Mouse (Mus musculus): Measurements from ENCODE around the gene S100a10. TPM values are rescaled to one million over a fixed set of nuclear protein-coding genes. Genes with fewer than 3 reads are reported as not detected.
A peak's percentile ranks its signal among the peaks of the same experiment; 100 is the strongest.
"Not testable (repeated sequence)": the region's sequence is repeated elsewhere in the genome, so short reads cannot be mapped to it uniquely, and the experiment has no call there.

S100a10 gene
- polyA plus RNA-seq, 1 experiment from 2014 or later, result 266 TPM

GRCm38 (mm10) chr3:93580039-93580403 lies 25.1 kb downstream of the S100a10 start:
- Histone ChIP-seq H3K4me3 (ENCODE audit: inconsistent target) (no peak overlapping the region), H3K36me3 (ENCODE audit: inconsistent target) (no peaks in the 10 kb centered on the region), H3K27ac (no peak overlapping the region), H3K79me2 (ENCODE audit: inconsistent target) (no peaks in the 10 kb centered on the region)
- WGBS (ENCODE audit: missing documents), result 87% methylated on average over 2 of the region's 2 CpGs

- no peak overlapping the region for H3K27ac ChIP-seq
- WGBS (ENCODE audit: missing documents), result 83% methylated on average over 2 of the region's 2 CpGs
- no peak overlapping the region for H3K4me3 ChIP-seq (ENCODE audit: inconsistent target)
- H3K79me2 ChIP-seq (ENCODE audit: inconsistent target), result no peaks in the 10 kb centered on the region
- H3K36me3 ChIP-seq (ENCODE audit: inconsistent target), result no peaks in the 10 kb centered on the region
These were observed 26.1 kb downstream of the S100a10 start for GRCm38 (mm10) chr3:93580946-93581345.

GRCm38 (mm10) chr3:93581687-93582086 lies 26.8 kb downstream of the S100a10 start:
- 90% methylated on average over 4 of the region's 4 CpGs for WGBS (ENCODE audit: missing documents)
- H3K27ac ChIP-seq, result no peak overlapping the region

GRCm38 (mm10) chr3:93583056-93583455 lies 28.2 kb downstream of the S100a10 start:
- H3K79me2 ChIP-seq (ENCODE audit: inconsistent target), result no peaks in the 10 kb centered on the region
- no peaks in the 10 kb centered on the region for H3K36me3 ChIP-seq (ENCODE audit: inconsistent target)
- H3K4me3 ChIP-seq (ENCODE audit: inconsistent target), result no peak overlapping the region
- H3K27ac ChIP-seq, result no peak overlapping the region
- WGBS (ENCODE audit: missing documents), result 91% methylated on average over 2 of the region's 2 CpGs

More at GRCm38 (mm10) chr3:93581687-93582086, 26.8 kb downstream of the S100a10 start:
- Histone ChIP-seq H3K36me3 (ENCODE audit: inconsistent target) (no peaks in the 10 kb centered on the region), H3K4me3 (ENCODE audit: inconsistent target) (no peak overlapping the region), H3K79me2 (ENCODE audit: inconsistent target) (no peaks in the 10 kb centered on the region)

GRCm38 (mm10) chr3:93589629-93590028 lies 34.7 kb downstream of the S100a10 start:
- Histone ChIP-seq H3K27ac (no peak overlapping the region), H3K36me3 (ENCODE audit: inconsistent target) (no peaks in the 10 kb centered on the region), H3K79me2 (ENCODE audit: inconsistent target) (no peaks in the 10 kb centered on the region), H3K4me3 (ENCODE audit: inconsistent target) (no peak overlapping the region)
- 98% methylated on average over 5 of the region's 5 CpGs for WGBS (ENCODE audit: missing documents)

- no peak overlapping the region for H3K4me3 ChIP-seq (ENCODE audit: inconsistent target)
- no peaks in the 10 kb centered on the region for H3K36me3 ChIP-seq (ENCODE audit: inconsistent target)
- H3K79me2 ChIP-seq (ENCODE audit: inconsistent target), result no peaks in the 10 kb centered on the region
- H3K27ac ChIP-seq, result no peak overlapping the region
- 100% methylated on average over 1 of the region's 1 CpGs for WGBS (ENCODE audit: missing documents)
These were observed 35.4 kb downstream of the S100a10 start for GRCm38 (mm10) chr3:93590256-93590655.

- Histone ChIP-seq H3K27ac (no peak overlapping the region), H3K79me2 (ENCODE audit: inconsistent target) (no peaks in the 10 kb centered on the region), H3K36me3 (ENCODE audit: inconsistent target) (no peaks in the 10 kb centered on the region), H3K4me3 (ENCODE audit: inconsistent target) (no peak overlapping the region)
- 90% methylated on average over 2 of the region's 2 CpGs for WGBS (ENCODE audit: missing documents)
These were observed 37.2 kb downstream of the S100a10 start for GRCm38 (mm10) chr3:93592100-93592499.

- WGBS (ENCODE audit: missing documents), result 83% methylated on average over 4 of the region's 4 CpGs
- Histone ChIP-seq H3K79me2 (ENCODE audit: inconsistent target) (no peaks in the 10 kb centered on the region), H3K36me3 (ENCODE audit: inconsistent target) (no peaks in the 10 kb centered on the region), H3K4me3 (ENCODE audit: inconsistent target) (no peak overlapping the region), H3K27ac (no peak overlapping the region)
These were observed 38.1 kb downstream of the S100a10 start for GRCm38 (mm10) chr3:93592976-93593375.

- no peak overlapping the region for H3K27ac ChIP-seq
- H3K36me3 ChIP-seq (ENCODE audit: inconsistent target), result no peaks in the 10 kb centered on the region
- no peak overlapping the region for H3K4me3 ChIP-seq (ENCODE audit: inconsistent target)
- H3K79me2 ChIP-seq (ENCODE audit: inconsistent target), result no peaks in the 10 kb centered on the region
- 86% methylated on average over 1 of the region's 1 CpGs for WGBS (ENCODE audit: missing documents)
These were observed 38.6 kb downstream of the S100a10 start for GRCm38 (mm10) chr3:93593512-93593911.

GRCm38 (mm10) chr3:93596632-93597031 lies 41.8 kb downstream of the S100a10 start:
- no peaks in the 10 kb centered on the region for H3K79me2 ChIP-seq (ENCODE audit: inconsistent target)
- H3K27ac ChIP-seq, result peak overlapping the region; percentile 30
- no peak overlapping the region for H3K4me3 ChIP-seq (ENCODE audit: inconsistent target)
- H3K36me3 ChIP-seq (ENCODE audit: inconsistent target), result no peaks in the 10 kb centered on the region
- 88% methylated on average over 1 of the region's 1 CpGs for WGBS (ENCODE audit: missing documents)

- 27% methylated on average over 5 of the region's 5 CpGs for WGBS (ENCODE audit: missing documents)
- Histone ChIP-seq H3K79me2 (ENCODE audit: inconsistent target) (no peaks in the 10 kb centered on the region), H3K4me3 (ENCODE audit: inconsistent target) (no peak overlapping the region), H3K36me3 (ENCODE audit: inconsistent target) (no peaks in the 10 kb centered on the region), H3K27ac (peak overlapping the region; percentile 44)
These were observed 42.5 kb downstream of the S100a10 start for GRCm38 (mm10) chr3:93597221-93597913.

- Histone ChIP-seq H3K4me3 (ENCODE audit: inconsistent target) (no peak overlapping the region), H3K36me3 (ENCODE audit: inconsistent target) (no peaks in the 10 kb centered on the region), H3K79me2 (ENCODE audit: inconsistent target) (no peaks in the 10 kb centered on the region), H3K27ac (peak overlapping the region; percentile 44)
- WGBS (ENCODE audit: missing documents), result 90% methylated on average over 7 of the region's 7 CpGs
These were observed 43.1 kb downstream of the S100a10 start for GRCm38 (mm10) chr3:93597970-93598369.

GRCm38 (mm10) chr3:93600206-93600605 lies 45.3 kb downstream of the S100a10 start:
- Histone ChIP-seq H3K27ac (no peak overlapping the region), H3K4me3 (ENCODE audit: inconsistent target) (no peak overlapping the region), H3K36me3 (ENCODE audit: inconsistent target) (no peaks in the 10 kb centered on the region), H3K79me2 (ENCODE audit: inconsistent target) (no peaks in the 10 kb centered on the region)
- whole genome bisulfite sequencing (ENCODE audit: missing documents), result 92% methylated on average over 1 of the region's 2 CpGs

GRCm38 (mm10) chr3:93601903-93602302 lies 47.0 kb downstream of the S100a10 start:
- H3K79me2 ChIP-seq (ENCODE audit: inconsistent target), result no peaks in the 10 kb centered on the region
- H3K4me3 ChIP-seq (ENCODE audit: inconsistent target), result no peak overlapping the region
- WGBS (ENCODE audit: missing documents), result 85% methylated on average over 1 of the region's 1 CpGs
- no peaks in the 10 kb centered on the region for H3K36me3 ChIP-seq (ENCODE audit: inconsistent target)
- no peak overlapping the region for H3K27ac ChIP-seq

GRCm38 (mm10) chr3:93608970-93609369 lies 54.1 kb downstream of the S100a10 start:
- H3K27ac ChIP-seq; H3K36me3 ChIP-seq (ENCODE audit: inconsistent target); H3K79me2 ChIP-seq (ENCODE audit: inconsistent target); H3K4me3 ChIP-seq (ENCODE audit: inconsistent target): not testable (repeated sequence)
